Mouse (Mus musculus): ENCODE results near the gene Tshz2. TPM values are rescaled to one million over a fixed set of nuclear protein-coding genes. Genes with fewer than 3 reads are reported as not detected.
"Not testable (repeated sequence)": the region's sequence is repeated elsewhere in the genome, so short reads cannot be mapped to it uniquely, and the experiment has no call there.

The Tshz2 gene
- polyA plus RNA-seq, 1 experiment from 2014 or later: 50.6 TPM

- 83% methylated on average over 7 of the region's 7 CpGs for WGBS
- Histone ChIP-seq H3K36me3 (no peaks in the 10 kb centered on the region), H3K9ac (no peak overlapping the region), H3K27me3 (no peaks in the 10 kb centered on the region), H3K9me3 (no peaks in the 10 kb centered on the region), H3K27ac (replicated peaks) (no peak overlapping the region), H3K4me3 (no peak overlapping the region), H3K4me2 (no peak overlapping the region), H3K4me1 (replicated peaks) (peaks cover 70% of the 10 kb centered on the region)
- ATAC-seq (ENCODE audit: low read depth): no peak
These were observed 204.3 kb downstream of the Tshz2 start for GRCm38 (mm10) chr2:169837031-169837605.

- H3K4me2 ChIP-seq: no peak overlapping the region
- no peak overlapping the region for H3K4me3 ChIP-seq
- no peaks in the 10 kb centered on the region for H3K36me3 ChIP-seq
- H3K9me3 ChIP-seq: no peaks in the 10 kb centered on the region
- no peak overlapping the region for H3K27ac ChIP-seq (replicated peaks)
- no peak overlapping the region for H3K9ac ChIP-seq
- 94% methylated on average over 13 of the region's 13 CpGs for WGBS
- peaks cover 63% of the 10 kb centered on the region for H3K4me1 ChIP-seq (replicated peaks)
- H3K27me3 ChIP-seq: no peaks in the 10 kb centered on the region
- no peak for ATAC-seq (ENCODE audit: low read depth)
These were observed 205.7 kb downstream of the Tshz2 start for GRCm38 (mm10) chr2:169838521-169838920.

GRCm38 (mm10) chr2:169841442-169841841, 208.6 kb downstream of the Tshz2 start:
- Histone ChIP-seq H3K9ac (no peak overlapping the region), H3K36me3 (no peaks in the 10 kb centered on the region), H3K9me3 (no peaks in the 10 kb centered on the region), H3K4me1 (replicated peaks) (peaks cover 62% of the 10 kb centered on the region), H3K27me3 (no peaks in the 10 kb centered on the region), H3K27ac (replicated peaks) (no peak overlapping the region), H3K4me3 (no peak overlapping the region), H3K4me2 (no peak overlapping the region)
- 74% methylated on average over 10 of the region's 10 CpGs for WGBS
- ATAC-seq (ENCODE audit: low read depth): no peak

- H3K9ac ChIP-seq: no peak overlapping the region
- 80% methylated on average over 6 of the region's 6 CpGs for WGBS
- no peaks in the 10 kb centered on the region for H3K27me3 ChIP-seq
- H3K4me1 ChIP-seq (replicated peaks): peaks cover 67% of the 10 kb centered on the region
- no peaks in the 10 kb centered on the region for H3K9me3 ChIP-seq
- no peak overlapping the region for H3K4me3 ChIP-seq
- no peak overlapping the region for H3K27ac ChIP-seq (replicated peaks)
- no peak for ATAC-seq (ENCODE audit: low read depth)
- H3K36me3 ChIP-seq: no peaks in the 10 kb centered on the region
- no peak overlapping the region for H3K4me2 ChIP-seq
These were observed 209.7 kb downstream of the Tshz2 start for GRCm38 (mm10) chr2:169842494-169842893.

GRCm38 (mm10) chr2:169843553-169843952, 210.7 kb downstream of the Tshz2 start:
- Histone ChIP-seq H3K4me1 (replicated peaks) (peaks cover 75% of the 10 kb centered on the region), H3K9me3 (no peaks in the 10 kb centered on the region), H3K4me3 (no peak overlapping the region), H3K9ac (no peak overlapping the region), H3K27me3 (no peaks in the 10 kb centered on the region), H3K36me3 (no peaks in the 10 kb centered on the region), H3K27ac (replicated peaks) (0 out of 2 replicates have a peak overlapping the region, but pooled peaks have one; percentile 13), H3K4me2 (no peak overlapping the region)
- ATAC-seq (ENCODE audit: low read depth): no peak
- WGBS: 49% methylated on average over 6 of the region's 6 CpGs

- no peak overlapping the region for H3K27ac ChIP-seq (replicated peaks)
- H3K9ac ChIP-seq: no peak overlapping the region
- H3K4me1 ChIP-seq (replicated peaks): peaks cover 40% of the 10 kb centered on the region
- ATAC-seq (ENCODE audit: low read depth): no peak; the same call in 1 of the 2 replicates
- no peaks in the 10 kb centered on the region for H3K27me3 ChIP-seq
- no peaks in the 10 kb centered on the region for H3K36me3 ChIP-seq
- 44% methylated on average over 7 of the region's 7 CpGs for WGBS
- H3K4me2 ChIP-seq: no peak overlapping the region
- H3K4me3 ChIP-seq: no peak overlapping the region
- no peaks in the 10 kb centered on the region for H3K9me3 ChIP-seq
These were observed 216.3 kb downstream of the Tshz2 start for GRCm38 (mm10) chr2:169849077-169849476.

- Histone ChIP-seq H3K9me3 (no peaks in the 10 kb centered on the region), H3K27ac (replicated peaks) (no peak overlapping the region), H3K4me3 (no peak overlapping the region), H3K4me2 (no peak overlapping the region), H3K27me3 (no peaks in the 10 kb centered on the region), H3K4me1 (replicated peaks) (peaks cover 36% of the 10 kb centered on the region), H3K36me3 (no peaks in the 10 kb centered on the region), H3K9ac (no peak overlapping the region)
- 74% methylated on average over 3 of the region's 3 CpGs for WGBS
- ATAC-seq (ENCODE audit: low read depth): no peak
These were observed 216.7 kb downstream of the Tshz2 start for GRCm38 (mm10) chr2:169849541-169849940.

GRCm38 (mm10) chr2:169851606-169852005, 218.8 kb downstream of the Tshz2 start:
- Histone ChIP-seq H3K9me3 (no peaks in the 10 kb centered on the region), H3K27ac (replicated peaks) (no peak overlapping the region), H3K4me1 (replicated peaks) (peaks cover 25% of the 10 kb centered on the region), H3K4me3 (no peak overlapping the region), H3K27me3 (no peaks in the 10 kb centered on the region), H3K4me2 (no peak overlapping the region), H3K9ac (no peak overlapping the region), H3K36me3 (no peaks in the 10 kb centered on the region)
- no peak for ATAC-seq (ENCODE audit: low read depth)
- WGBS: 86% methylated on average over 5 of the region's 5 CpGs

GRCm38 (mm10) chr2:169854491-169854890, 221.7 kb downstream of the Tshz2 start:
- WGBS: 84% methylated on average over 11 of the region's 11 CpGs
- Histone ChIP-seq H3K27ac (replicated peaks) (peak overlapping the region; percentile 18; the same call in 1 of the 2 replicates), H3K4me2 (no peak overlapping the region), H3K4me3 (no peak overlapping the region), H3K36me3 (no peaks in the 10 kb centered on the region), H3K4me1 (replicated peaks) (peaks cover 19% of the 10 kb centered on the region), H3K9me3 (no peaks in the 10 kb centered on the region), H3K9ac (no peak overlapping the region), H3K27me3 (no peaks in the 10 kb centered on the region)
- no peak for ATAC-seq (ENCODE audit: low read depth)

- H3K9me3 ChIP-seq; H3K4me3 ChIP-seq; H3K9ac ChIP-seq; H3K27me3 ChIP-seq; H3K36me3 ChIP-seq; ATAC-seq (ENCODE audit: low read depth); H3K4me2 ChIP-seq; H3K27ac ChIP-seq (replicated peaks): not testable (repeated sequence)
- H3K4me1 ChIP-seq (replicated peaks): peaks cover 43% of the 10 kb centered on the region
These were observed 224.2 kb downstream of the Tshz2 start for GRCm38 (mm10) chr2:169857041-169857440.

GRCm38 (mm10) chr2:169859078-169859855, 226.5 kb downstream of the Tshz2 start:
- peaks cover 62% of the 10 kb centered on the region for H3K4me1 ChIP-seq (replicated peaks)
- H3K4me2 ChIP-seq: no peak overlapping the region
- no peak overlapping the region for H3K4me3 ChIP-seq
- no peaks in the 10 kb centered on the region for H3K9me3 ChIP-seq
- 49% methylated on average over 4 of the region's 4 CpGs for WGBS
- H3K9ac ChIP-seq: no peak overlapping the region
- no peaks in the 10 kb centered on the region for H3K36me3 ChIP-seq
- H3K27me3 ChIP-seq: no peaks in the 10 kb centered on the region
- H3K27ac ChIP-seq (replicated peaks): peak overlapping the region; percentile 70
- ATAC-seq (ENCODE audit: low read depth): no peak

- WGBS: 22% methylated on average over 5 of the region's 5 CpGs
- no peak overlapping the region for H3K4me2 ChIP-seq
- H3K4me3 ChIP-seq: no peak overlapping the region
- peak overlapping the region; percentile 70 for H3K27ac ChIP-seq (replicated peaks)
- H3K9ac ChIP-seq: no peak overlapping the region
- H3K27me3 ChIP-seq: no peaks in the 10 kb centered on the region
- H3K36me3 ChIP-seq: no peaks in the 10 kb centered on the region
- no peaks in the 10 kb centered on the region for H3K9me3 ChIP-seq
- no peak for ATAC-seq (ENCODE audit: low read depth)
- H3K4me1 ChIP-seq (replicated peaks): peaks cover 72% of the 10 kb centered on the region
These were observed 228.1 kb downstream of the Tshz2 start for GRCm38 (mm10) chr2:169860895-169861294.

Data from neural tube, embryonic 13.5 days (tissue).